Mouse (Mus musculus) forebrain, embryonic 11.5 days (tissue): Measurements from ENCODE around the gene Gm20219. TPM values are rescaled to one million over a fixed set of nuclear protein-coding genes. Genes with fewer than 3 reads are reported as not detected.

Source experiments
- ATAC-seq: fragments of 200-750 bp; cut with Nextera tagmentation; replicated peaks from 2 replicates; pipeline ENCODE4 v1.8.0; 2017; ENCODE audit warnings: moderate TSS enrichment; ENCODE audit not compliant: low FRiP score
- DNase-seq: peaks from one replicate; pipeline ENCODE4 v3.0.0-alpha.2; 2017; ENCODE audit warnings: low spot score
- H3K27ac ChIP-seq: fragments of 300-500 bp; sonication (generic); 2 replicates; pipeline ENCODE4 v1.5.1; 2014; ENCODE audit warnings: low read depth, low read length
- H3K27me3 ChIP-seq: fragments of 300-500 bp; sonication (generic); 2 replicates; pipeline ENCODE4 v1.6.1; 2014; ENCODE audit warnings: mild to moderate bottlenecking, low read length, mixed read lengths; ENCODE audit not compliant: control insufficient read depth, insufficient read depth
- H3K36me3 ChIP-seq: fragments of 300-500 bp; sonication (generic); 2 replicates; pipeline ENCODE4 v1.6.1; 2014; ENCODE audit warnings: mild to moderate bottlenecking, low read length, moderate library complexity, mixed read lengths; ENCODE audit not compliant: control insufficient read depth, insufficient read depth
- H3K4me1 ChIP-seq: fragments of 300-500 bp; sonication (generic); replicated peaks from 2 replicates; pipeline ENCODE4 v1.6.1; 2014; ENCODE audit warnings: low read length, mixed read lengths; ENCODE audit not compliant: control insufficient read depth, insufficient read depth
- H3K4me2 ChIP-seq: fragments of 300-500 bp; sonication (generic); 2 replicates; pipeline ENCODE4 v1.6.1; 2014; ENCODE audit warnings: low read depth, mild to moderate bottlenecking, low read length, moderate library complexity, mixed read lengths; ENCODE audit not compliant: severe bottlenecking
- H3K4me3 ChIP-seq: fragments of 300-500 bp; sonication (generic); 2 replicates; pipeline ENCODE4 v1.5.1; 2014; ENCODE audit warnings: low read depth, low read length
- H3K9ac ChIP-seq: fragments of 300-500 bp; sonication (generic); 2 replicates; pipeline ENCODE4 v1.6.1; 2014; ENCODE audit warnings: low read length
- H3K9me3 ChIP-seq: fragments of 300-500 bp; sonication (generic); 2 replicates; pipeline ENCODE4 v1.6.1; 2016; ENCODE audit warnings: low read length, mixed read lengths; ENCODE audit not compliant: control insufficient read depth
- WGBS: fragments of 180-500 bp; shearing (Covaris S2); extraction: QIAGEN DNeasy Blood & Tissue Kit; methylation state at CpG from one replicate; pipeline ENCODE4 v1.1.7; 2014; 5-methylcytosine and 5-hydroxymethylcytosine counted together
- polyA plus RNA-seq: library from polyadenylated mRNA; unstranded; fragments of >200 nt; fragmentation: Nextera tagmentation; extraction: Ambion mirVana; gene quantifications from 2 replicates; pipeline ENCODE4 v1.2.1, GENCODE M21; 2014

Gm20219 gene
- 1.1 and 1.3 TPM in 2 replicates for polyA plus RNA-seq

- DNase-seq, result no peak
- H3K36me3 ChIP-seq, result no peaks in the 10 kb centered on the region
- H3K9ac ChIP-seq, result no peak within 1 kb of the TSS
- no peaks in the 10 kb centered on the region for H3K27me3 ChIP-seq
- H3K4me1 ChIP-seq, result peaks cover 13% of the 10 kb centered on the region
- no peak within 1 kb of the TSS for H3K4me3 ChIP-seq
- WGBS, result 83% methylated on average over 20 of the region's 20 CpGs
- H3K27ac ChIP-seq, result no peak within 1 kb of the TSS
- ATAC-seq, result no peak
- no peak within 1 kb of the TSS for H3K4me2 ChIP-seq
- H3K9me3 ChIP-seq, result no peaks in the 10 kb centered on the region
Measured at GRCm38 (mm10) chr17:56554122-56554551, at the start of gene Gm20219. Gene Gm20219 (minus strand): TSS chr17:56554387.

DNA sequence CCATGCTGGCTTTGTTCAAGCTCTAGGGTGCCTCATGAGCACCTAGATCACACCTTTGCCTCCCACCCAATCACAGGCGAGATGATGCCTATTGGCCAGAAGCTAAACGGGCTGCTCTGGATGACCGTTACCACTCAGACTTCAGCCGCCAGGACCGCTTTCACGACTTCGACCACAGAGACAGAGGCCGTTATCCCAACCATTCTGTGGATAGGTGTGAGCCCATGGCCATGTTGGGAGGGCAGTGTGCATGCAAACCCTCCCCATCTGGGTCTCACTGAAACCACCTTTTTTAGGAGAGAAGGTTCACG lies 49.8 kb upstream of the Gm20219 start:
- no peaks in the 10 kb centered on the region for H3K27me3 ChIP-seq
- WGBS, result 92% methylated on average over 9 of the region's 9 CpGs
- H3K36me3 ChIP-seq, result peaks cover 48% of the 10 kb centered on the region
- ATAC-seq (no peak), DNase-seq (no peak)
- no peak overlapping the region for H3K4me3 ChIP-seq
- H3K4me2 ChIP-seq, result no peak overlapping the region
- H3K9ac ChIP-seq, result no peak overlapping the region
- no peaks in the 10 kb centered on the region for H3K9me3 ChIP-seq
- H3K4me1 ChIP-seq, result peaks cover 5% of the 10 kb centered on the region; the same call in 1 of the 2 replicates
- H3K27ac ChIP-seq, result no peak overlapping the region

- Histone ChIP-seq H3K4me1 (peaks cover 2% of the 10 kb centered on the region; the same call in 1 of the 2 replicates), H3K4me2 (no peak overlapping the region), H3K27me3 (no peaks in the 10 kb centered on the region), H3K9ac (no peak overlapping the region), H3K9me3 (no peaks in the 10 kb centered on the region), H3K4me3 (no peak overlapping the region), H3K36me3 (peaks cover 48% of the 10 kb centered on the region), H3K27ac (no peak overlapping the region)
- DNase-seq, result no peak
- 96% methylated on average over 28 of the region's 28 CpGs for WGBS
- ATAC-seq, result no peak
Measured at GRCm38 (mm10) chr17:56603186-56604069, 49.2 kb upstream of the Gm20219 start.

DNA sequence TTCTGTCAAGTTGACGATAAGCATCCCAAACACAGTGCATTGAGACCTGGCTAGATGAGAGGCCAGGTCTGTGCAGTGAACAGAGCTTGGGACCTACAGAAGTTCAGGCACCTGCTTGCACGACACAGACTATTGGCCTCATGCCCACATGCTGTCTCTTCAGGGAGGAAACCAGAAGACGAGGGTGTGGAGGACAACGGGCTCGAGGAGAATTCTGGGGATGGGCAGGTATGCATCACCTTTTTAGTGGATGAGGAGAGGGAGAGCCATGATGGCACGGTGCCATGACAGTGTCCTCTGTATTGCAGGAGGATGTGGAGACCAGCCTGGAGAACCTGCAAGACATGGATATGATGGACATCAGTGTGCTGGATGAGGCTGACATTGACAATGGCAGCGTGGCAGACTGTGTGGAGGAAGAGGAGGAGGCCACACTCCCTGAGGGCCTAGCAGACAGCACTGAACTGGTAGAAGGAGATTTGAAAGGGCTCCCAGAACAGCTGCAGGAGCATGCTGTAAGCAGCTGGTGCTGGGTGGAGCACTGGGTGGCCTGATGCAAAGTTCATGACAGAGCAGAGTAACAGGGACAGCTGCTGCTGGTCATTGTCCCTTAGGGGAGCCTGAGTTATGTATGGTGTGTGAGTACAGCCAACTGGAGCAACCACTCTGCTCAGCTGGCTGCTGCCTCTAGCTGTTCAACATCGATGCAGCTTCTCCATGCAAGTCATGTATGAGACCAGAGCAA lies 39.5 kb upstream of the Gm20219 start:
- Histone ChIP-seq H3K36me3 (peaks cover 22% of the 10 kb centered on the region), H3K9ac (no peak overlapping the region), H3K4me2 (no peak overlapping the region), H3K9me3 (no peaks in the 10 kb centered on the region), H3K27ac (no peak overlapping the region), H3K4me3 (no peak overlapping the region), H3K4me1 (0 out of 2 replicates have a peak, but pooled peaks cover 2% of the 10 kb centered on the region), H3K27me3 (no peaks in the 10 kb centered on the region)
- ATAC-seq (no peak), DNase-seq (no peak)
- WGBS, result 94% methylated on average over 8 of the region's 8 CpGs

DNA sequence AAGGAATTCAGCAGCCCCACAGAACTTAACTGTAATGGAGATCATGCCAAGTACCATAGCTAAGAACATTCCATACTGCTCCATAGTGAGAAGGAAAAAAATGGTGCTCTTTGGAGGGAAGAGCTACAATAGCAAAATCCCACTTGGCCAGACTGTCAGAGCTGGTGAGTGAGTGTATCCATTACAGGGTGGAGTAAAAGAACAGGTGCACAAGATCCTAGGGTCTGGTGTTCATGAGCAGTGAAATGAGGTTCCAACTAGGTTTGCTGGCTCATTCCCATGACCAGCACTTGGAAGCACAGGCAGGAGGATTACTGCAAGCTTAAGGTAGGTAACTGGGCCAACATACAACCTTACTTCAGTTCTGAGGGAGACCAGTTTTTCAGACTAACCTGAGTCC lies 38.4 kb upstream of the Gm20219 start:
- no peak overlapping the region for H3K27ac ChIP-seq
- no peak overlapping the region for H3K4me2 ChIP-seq
- H3K27me3 ChIP-seq, result no peaks in the 10 kb centered on the region
- DNase-seq, result no peak
- H3K4me3 ChIP-seq, result no peak overlapping the region
- ATAC-seq, result no peak
- H3K9ac ChIP-seq, result no peak overlapping the region
- no peaks in the 10 kb centered on the region for H3K9me3 ChIP-seq
- H3K36me3 ChIP-seq, result peaks cover 23% of the 10 kb centered on the region
- H3K4me1 ChIP-seq, result 0 out of 2 replicates have a peak, but pooled peaks cover 5% of the 10 kb centered on the region

GRCm38 (mm10) chr17:56588921-56589320 lies 34.7 kb upstream of the Gm20219 start:
- no peaks in the 10 kb centered on the region for H3K9me3 ChIP-seq
- H3K4me2 ChIP-seq, result no peak overlapping the region
- H3K4me3 ChIP-seq, result no peak overlapping the region
- ATAC-seq (no peak), DNase-seq (no peak)
- 97% methylated on average over 4 of the region's 4 CpGs for WGBS
- no peak overlapping the region for H3K27ac ChIP-seq
- H3K9ac ChIP-seq, result no peak overlapping the region
- peaks cover 20% of the 10 kb centered on the region for H3K36me3 ChIP-seq
- H3K4me1 ChIP-seq, result peaks cover 16% of the 10 kb centered on the region
- no peaks in the 10 kb centered on the region for H3K27me3 ChIP-seq

- DNase-seq (no peak), ATAC-seq (no peak)
- no peak overlapping the region for H3K4me2 ChIP-seq
- H3K4me3 ChIP-seq, result no peak overlapping the region
- WGBS, result 68% methylated on average over 1 of the region's 1 CpGs
- H3K4me1 ChIP-seq, result peaks cover 22% of the 10 kb centered on the region
- H3K27me3 ChIP-seq, result no peaks in the 10 kb centered on the region
- peaks cover 14% of the 10 kb centered on the region for H3K36me3 ChIP-seq
- no peaks in the 10 kb centered on the region for H3K9me3 ChIP-seq
- H3K9ac ChIP-seq, result no peak overlapping the region
- no peak overlapping the region for H3K27ac ChIP-seq
Measured at GRCm38 (mm10) chr17:56587773-56588172, 33.6 kb upstream of the Gm20219 start.

GRCm38 (mm10) chr17:56585171-56585821 lies 31.1 kb upstream of the Gm20219 start:
- no peaks in the 10 kb centered on the region for H3K27me3 ChIP-seq
- DNase-seq (peak; percentile 83), ATAC-seq (peak; percentile 9)
- peak overlapping the region; percentile 85 for H3K9ac ChIP-seq
- H3K9me3 ChIP-seq, result no peaks in the 10 kb centered on the region
- H3K4me1 ChIP-seq, result peaks cover 28% of the 10 kb centered on the region
- H3K27ac ChIP-seq, result peak overlapping the region; percentile 85
- H3K4me2 ChIP-seq, result peak overlapping the region; percentile 81
- peaks cover 24% of the 10 kb centered on the region for H3K36me3 ChIP-seq
- WGBS, result 1% methylated on average over 61 of the region's 61 CpGs
- H3K4me3 ChIP-seq, result peak overlapping the region; percentile 93
